Mouse (Mus musculus): ENCODE results near the gene Mboat1.

Mboat1 gene

GRCm38 (mm10) chr13:30250341-30250905 lies 114.1 kb downstream of the Mboat1 start:
- no peak for DNase-seq (ENCODE audit: low spot score)

GRCm38 (mm10) chr13:30251431-30251830 lies 115.1 kb downstream of the Mboat1 start:
- DNase-seq (ENCODE audit: low spot score) = no peak

- peak; percentile 43 for DNase-seq (ENCODE audit: low spot score)
These were observed 116.4 kb downstream of the Mboat1 start for GRCm38 (mm10) chr13:30252692-30253091.

DNA sequence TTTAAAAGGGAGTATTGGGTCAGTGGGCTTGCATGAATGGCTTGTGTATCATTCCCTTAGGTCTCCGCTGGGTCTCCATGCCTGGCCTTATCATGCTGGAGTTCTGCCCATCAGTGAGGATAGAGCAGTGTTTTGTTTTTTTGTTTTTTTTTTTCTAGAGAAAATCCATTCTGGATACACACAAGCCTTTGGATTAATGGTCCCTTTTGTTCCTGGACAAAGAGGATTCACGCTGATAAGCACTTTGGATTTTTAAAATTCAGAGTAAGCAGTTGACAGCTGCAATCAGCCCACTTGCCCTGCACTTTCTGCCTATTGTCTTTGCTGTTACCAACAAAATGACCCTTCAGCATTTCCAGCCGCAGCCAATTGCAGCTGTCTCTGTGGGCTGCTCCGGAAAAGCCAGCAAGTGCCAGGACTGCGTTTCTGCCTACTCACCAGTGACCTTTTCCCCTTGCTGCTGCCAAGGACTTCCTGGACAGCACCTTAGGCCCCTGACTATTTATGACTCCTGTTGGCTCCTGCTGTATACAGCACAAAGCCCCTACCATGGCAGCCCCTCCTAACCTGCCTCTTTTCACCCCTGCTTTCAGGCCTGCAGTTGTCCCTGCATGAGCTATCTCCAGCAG lies 117.5 kb downstream of the Mboat1 start:
- DNase-seq (ENCODE audit: low spot score) = peak; percentile 14

GRCm38 (mm10) chr13:30254421-30254820 lies 118.1 kb downstream of the Mboat1 start:
- no peak for DNase-seq (ENCODE audit: low spot score)

DNA sequence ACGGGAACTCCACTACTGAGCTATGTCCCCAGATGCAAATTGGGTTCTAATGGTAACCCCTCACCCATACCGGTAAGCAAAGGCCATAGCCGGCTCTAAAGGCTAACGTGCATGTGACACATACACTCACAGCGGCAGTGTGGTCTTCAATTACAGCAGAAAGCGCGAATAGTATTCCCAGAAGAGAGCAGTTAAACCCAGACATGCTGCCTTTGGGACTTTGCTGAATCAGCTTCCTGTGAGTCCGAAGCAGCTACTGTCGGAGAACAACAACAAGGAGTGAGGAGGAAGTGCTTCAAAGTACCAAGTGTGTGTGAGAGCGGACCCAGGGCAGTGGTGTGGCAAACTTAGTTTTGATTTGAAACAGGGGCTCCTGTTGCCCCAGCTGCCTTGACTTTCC lies 122.5 kb downstream of the Mboat1 start:
- no peak for DNase-seq (ENCODE audit: low spot score)

- no peak for DNase-seq (ENCODE audit: low spot score)
These were observed 123.0 kb downstream of the Mboat1 start for GRCm38 (mm10) chr13:30259326-30259725.

DNA sequence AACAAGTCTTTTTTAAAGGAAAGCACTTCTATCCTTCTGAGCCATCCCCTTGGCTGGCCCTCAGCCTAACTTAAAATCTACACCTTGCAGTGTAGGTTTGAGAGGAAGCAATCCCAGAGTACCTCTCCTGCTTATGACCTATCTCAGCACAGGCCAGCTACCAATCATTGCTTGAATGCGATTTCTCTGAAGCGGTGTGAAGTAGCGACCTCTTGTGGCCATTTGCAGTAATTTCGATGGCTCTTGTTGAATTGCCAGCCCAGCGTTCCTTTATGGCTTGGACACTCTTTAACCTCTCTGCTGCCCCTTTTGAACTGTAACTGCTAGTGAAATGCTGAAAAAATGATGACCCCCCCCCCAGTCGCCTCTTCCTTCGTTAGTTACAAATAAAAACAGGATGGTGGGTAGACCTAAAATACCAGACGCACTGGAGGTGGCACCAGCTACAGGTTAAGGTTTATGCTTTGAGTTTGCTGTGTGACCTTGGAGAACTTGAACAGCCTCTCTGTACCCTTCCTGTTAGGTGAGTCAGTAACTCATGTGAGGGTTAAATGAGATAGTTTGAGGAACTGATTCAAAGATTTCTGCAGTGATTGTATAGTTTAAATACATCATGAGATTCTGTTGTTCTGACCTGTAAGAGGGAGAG lies 123.7 kb downstream of the Mboat1 start:
- DNase-seq (ENCODE audit: low spot score) = peak; percentile 76

- no peak for DNase-seq (ENCODE audit: low spot score)
These were observed 127.4 kb downstream of the Mboat1 start for GRCm38 (mm10) chr13:30263681-30264080.

- no peak for DNase-seq (ENCODE audit: low spot score)
These were observed 128.0 kb downstream of the Mboat1 start for GRCm38 (mm10) chr13:30264303-30264702.

DNA sequence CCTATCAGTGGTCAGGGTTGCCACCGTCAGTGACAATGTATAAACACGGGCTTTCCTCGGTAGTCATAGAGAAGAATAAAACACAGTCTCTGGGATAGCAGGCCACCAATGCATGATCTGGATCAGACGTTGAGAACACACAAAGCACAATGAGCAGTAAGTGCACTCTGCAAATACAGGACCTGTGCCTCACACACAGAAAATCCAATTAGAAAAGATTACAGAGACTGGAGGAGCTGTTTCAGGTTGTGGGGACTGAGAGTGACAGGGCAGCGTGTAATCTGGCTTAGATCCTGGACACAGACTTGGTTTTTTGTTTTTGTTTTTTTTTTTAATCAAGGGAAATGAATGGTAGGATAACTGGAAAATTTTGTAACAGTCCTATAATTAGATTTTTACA lies 128.5 kb downstream of the Mboat1 start:
- DNase-seq (ENCODE audit: low spot score) = no peak

GRCm38 (mm10) chr13:30266036-30266435 lies 129.7 kb downstream of the Mboat1 start:
- no peak for DNase-seq (ENCODE audit: low spot score)

- no peak for DNase-seq (ENCODE audit: low spot score)
These were observed 135.9 kb downstream of the Mboat1 start for GRCm38 (mm10) chr13:30272040-30272686.

Data from lung, postnatal 25 days (tissue).